Mouse (Mus musculus): ENCODE data around the gene Cr2. TPM values are rescaled to one million over a fixed set of nuclear protein-coding genes. Genes with fewer than 3 reads are reported as not detected.
"Not testable (repeated sequence)": the region's sequence is repeated elsewhere in the genome, so short reads cannot be mapped to it uniquely, and the experiment has no call there.

The Cr2 gene
- total RNA-seq (2017): 3.4 TPM in 1 of 2 replicates, not detected in the other

DNA sequence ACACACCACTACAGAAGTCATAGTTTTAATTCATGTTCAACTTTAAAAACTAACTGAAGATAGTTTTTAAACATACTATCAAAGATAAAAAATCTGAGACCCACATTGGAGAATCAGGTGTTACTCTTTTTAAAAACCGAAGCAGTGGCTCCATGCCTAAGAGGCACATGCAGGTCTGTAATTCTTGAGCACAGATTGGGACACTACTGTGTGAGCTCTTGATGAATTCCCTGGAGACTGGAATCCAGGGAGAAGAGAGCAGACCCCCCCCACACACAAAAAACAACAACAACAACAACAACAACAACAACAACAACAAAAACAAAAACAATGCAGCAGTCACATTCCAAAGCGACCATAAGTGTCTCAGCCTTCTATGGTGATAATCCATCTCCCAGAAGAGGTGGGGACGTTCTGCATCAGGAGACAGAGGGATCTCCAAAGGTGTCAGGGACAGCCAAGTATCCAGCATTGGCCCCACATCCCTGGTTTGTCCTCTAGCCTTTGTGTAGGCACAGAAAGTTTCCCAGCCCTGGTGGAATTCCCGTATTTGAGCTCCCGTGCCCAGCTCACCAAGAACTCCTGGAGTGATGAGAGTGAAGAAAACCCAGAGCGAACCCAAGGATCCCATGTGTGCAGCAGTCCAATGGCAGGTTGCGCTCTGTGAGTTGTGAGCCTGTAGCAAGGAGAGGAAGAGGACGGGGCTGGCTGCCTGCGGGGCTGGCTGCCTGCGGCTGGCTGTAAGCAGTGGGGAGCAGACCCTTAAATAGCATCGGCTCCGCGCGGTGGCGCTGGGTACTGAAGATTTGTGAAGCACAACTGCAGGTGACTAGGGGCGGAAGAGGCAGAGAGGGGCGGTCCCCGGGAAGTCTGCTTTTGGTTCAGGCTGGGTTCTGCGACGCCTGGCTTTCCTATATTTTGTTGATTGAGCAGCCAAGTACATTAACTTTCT is at the start of gene Cr2:
Cr2 (minus strand) TSS at position 737 of the 952 bp plus-strand sequence.
- peak; percentile 100 for ATAC-seq (replicated peaks in 1 of 2; ENCODE audit: insufficient read depth in 1 of 2, low FRiP score in 2 of 2, low TSS enrichment in 1 of 2, low read depth in 1 of 2, poor library complexity in 2 of 2, severe bottlenecking in 2 of 2)

DNA sequence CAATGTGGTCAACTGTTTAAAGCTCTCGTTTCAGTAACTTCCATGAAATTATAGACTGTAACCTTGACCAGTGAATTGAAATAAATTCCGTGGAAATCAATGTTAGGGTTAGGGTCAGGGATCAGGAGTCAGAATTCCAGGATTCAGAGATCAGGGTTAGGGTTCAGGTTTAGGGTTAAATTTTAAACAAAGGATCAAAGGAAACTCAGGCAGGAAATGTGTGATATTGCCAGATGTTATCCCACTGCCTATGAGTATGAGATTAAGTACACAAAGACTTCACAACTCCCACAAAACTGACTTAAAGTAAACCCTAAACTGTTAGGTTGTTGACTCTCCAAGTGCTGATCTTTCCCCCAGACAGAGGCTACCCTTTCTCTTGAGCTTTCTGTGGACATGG is 45.3 kb upstream of the Cr2 start:
- ATAC-seq (replicated peaks in 1 of 2; ENCODE audit: insufficient read depth in 1 of 2, low FRiP score in 2 of 2, low TSS enrichment in 1 of 2, low read depth in 1 of 2, poor library complexity in 2 of 2, severe bottlenecking in 2 of 2): no peak

GRCm38 (mm10) chr1:195212851-195213250 is 36.3 kb upstream of the Cr2 start:
- ATAC-seq (replicated peaks in 1 of 2; ENCODE audit: insufficient read depth in 1 of 2, low FRiP score in 2 of 2, low TSS enrichment in 1 of 2, low read depth in 1 of 2, poor library complexity in 2 of 2, severe bottlenecking in 2 of 2): not testable (repeated sequence)

DNA sequence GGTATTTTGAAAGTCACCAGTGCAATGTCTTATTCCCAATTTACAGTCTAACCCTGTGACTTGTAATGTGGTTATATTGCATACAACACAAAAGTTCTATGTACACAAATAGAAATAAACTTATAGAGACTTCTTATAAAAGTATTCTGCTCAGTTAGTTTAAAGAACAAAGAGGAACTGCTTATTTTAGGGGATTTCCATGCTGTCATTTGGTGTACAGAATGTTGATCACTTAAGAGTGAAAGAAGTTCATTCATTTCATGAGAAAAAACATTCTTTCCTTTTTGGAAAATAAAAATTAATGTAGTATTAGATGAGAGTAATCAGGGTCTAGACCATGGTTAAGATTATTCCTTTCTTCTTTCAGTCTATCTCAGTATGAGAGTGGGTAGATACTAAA is 8.2 kb upstream of the Cr2 start:
- ATAC-seq (replicated peaks in 1 of 2; ENCODE audit: insufficient read depth in 1 of 2, low FRiP score in 2 of 2, low TSS enrichment in 1 of 2, low read depth in 1 of 2, poor library complexity in 2 of 2, severe bottlenecking in 2 of 2): no peak

DNA sequence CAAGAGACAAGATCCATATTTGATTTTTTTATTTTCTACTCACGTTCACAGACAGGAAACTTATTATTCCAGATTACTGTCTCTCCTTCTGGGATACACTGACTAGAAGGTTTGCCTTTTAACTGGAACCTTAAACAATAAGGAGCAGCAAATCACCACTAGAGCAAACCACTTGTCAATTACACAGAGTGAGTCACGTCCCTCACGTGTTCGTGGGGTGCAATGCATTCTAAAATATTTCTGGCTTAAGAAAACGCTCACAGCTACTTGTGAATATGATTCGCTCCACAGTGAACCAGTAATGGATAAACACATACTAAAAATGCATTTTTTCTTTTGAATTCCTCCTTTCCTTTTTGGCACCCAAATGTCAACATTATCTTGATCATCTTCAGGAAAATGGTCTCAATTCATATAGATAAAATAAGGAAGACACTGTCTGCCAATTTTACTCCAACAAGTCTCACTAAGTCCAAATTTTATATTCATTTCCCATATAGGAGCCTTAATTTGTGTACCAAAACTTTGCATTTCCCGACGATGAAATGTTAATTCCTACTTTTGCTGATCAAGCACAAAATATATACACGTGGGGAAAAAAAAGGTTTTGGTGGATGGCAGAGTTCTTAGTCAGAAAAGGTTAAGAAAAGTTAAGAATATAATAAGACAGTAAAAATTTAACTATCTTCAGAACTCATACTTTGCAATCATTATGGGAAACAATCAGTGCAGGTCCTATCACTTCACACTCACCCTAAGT is 11.3 kb downstream of the Cr2 start:
- ATAC-seq (replicated peaks in 1 of 2; ENCODE audit: insufficient read depth in 1 of 2, low FRiP score in 2 of 2, low TSS enrichment in 1 of 2, low read depth in 1 of 2, poor library complexity in 2 of 2, severe bottlenecking in 2 of 2): no peak

DNA sequence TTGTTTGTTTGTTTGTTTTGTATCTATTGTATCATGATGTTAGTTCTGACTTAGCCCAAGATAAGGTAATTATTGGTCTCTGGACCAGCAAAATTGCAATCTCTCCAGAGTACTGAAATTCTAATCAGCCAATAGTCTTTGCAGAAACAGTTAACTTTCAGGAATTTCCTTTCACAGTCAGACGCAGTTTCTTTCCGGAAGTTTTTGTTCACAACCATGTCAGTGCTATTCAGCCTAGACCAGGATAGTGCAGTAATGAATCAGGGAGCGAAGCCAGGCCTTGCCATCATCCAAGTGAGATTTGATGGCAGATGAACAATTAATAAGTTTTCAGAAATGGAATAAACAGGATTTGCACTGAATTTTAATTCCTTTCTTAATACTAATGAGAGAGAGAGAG is 44.4 kb downstream of the Cr2 start:
- no peak for ATAC-seq (replicated peaks in 1 of 2; ENCODE audit: insufficient read depth in 1 of 2, low FRiP score in 2 of 2, low TSS enrichment in 1 of 2, low read depth in 1 of 2, poor library complexity in 2 of 2, severe bottlenecking in 2 of 2)

- ATAC-seq (replicated peaks in 1 of 2; ENCODE audit: insufficient read depth in 1 of 2, low FRiP score in 2 of 2, low TSS enrichment in 1 of 2, low read depth in 1 of 2, poor library complexity in 2 of 2, severe bottlenecking in 2 of 2): 0 out of 4 replicates have a peak, but pooled peaks of 1 of the 2 experiments have one; percentile 2
Observed at GRCm38 (mm10) chr1:195131675-195132015, 44.9 kb downstream of the Cr2 start.

DNA sequence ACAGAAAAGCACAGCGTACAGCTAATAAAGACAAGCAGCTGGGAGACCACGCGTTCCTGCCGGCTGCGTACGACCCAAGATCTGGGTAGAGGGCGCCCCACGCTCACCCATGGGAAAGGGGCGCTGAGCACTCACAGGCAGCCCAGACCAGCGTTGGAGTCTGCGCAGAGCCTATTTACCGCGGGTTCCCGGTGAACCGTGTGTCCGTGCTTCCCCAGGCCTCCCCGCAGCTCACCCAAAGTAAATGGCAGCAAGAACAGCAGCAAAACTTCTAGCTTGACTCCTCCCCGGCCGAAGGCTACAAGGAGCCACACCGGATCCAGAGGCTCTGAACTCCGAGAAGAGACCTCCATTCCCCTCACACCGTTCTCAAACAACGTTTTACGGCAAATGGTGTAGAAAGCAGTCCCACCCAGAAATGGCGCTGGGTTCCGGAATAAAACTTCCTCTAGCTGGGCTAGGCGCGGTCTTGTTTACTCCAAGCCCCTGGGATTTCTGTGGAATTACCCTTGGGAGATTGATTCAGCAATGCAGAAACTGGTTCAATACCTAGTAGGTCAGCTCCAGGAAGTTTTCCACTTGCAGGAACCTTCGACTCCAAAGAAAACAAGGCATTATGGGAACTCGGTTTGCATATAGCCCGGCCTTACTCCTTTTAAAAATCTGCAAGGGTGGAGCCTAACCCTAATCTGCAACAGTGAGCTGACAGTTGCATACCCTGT is 45.4 kb downstream of the Cr2 start, which contains the start of gene Cr1l:
Cr1l (minus strand) TSS at position 634 of the 722 bp plus-strand sequence.
- peak; percentile 96 to 97 for ATAC-seq (replicated peaks in 1 of 2; ENCODE audit: insufficient read depth in 1 of 2, low FRiP score in 2 of 2, low TSS enrichment in 1 of 2, low read depth in 1 of 2, poor library complexity in 2 of 2, severe bottlenecking in 2 of 2)

- ATAC-seq (replicated peaks in 1 of 2; ENCODE audit: insufficient read depth in 1 of 2, low FRiP score in 2 of 2, low TSS enrichment in 1 of 2, low read depth in 1 of 2, poor library complexity in 2 of 2, severe bottlenecking in 2 of 2): peak in 1 of 2 experiments; percentile 0; a peak in 1 of 4 replicates
Observed at GRCm38 (mm10) chr1:195130479-195130878, 46.0 kb downstream of the Cr2 start.

- no peak for ATAC-seq (replicated peaks in 1 of 2; ENCODE audit: insufficient read depth in 1 of 2, low FRiP score in 2 of 2, low TSS enrichment in 1 of 2, low read depth in 1 of 2, poor library complexity in 2 of 2, severe bottlenecking in 2 of 2)
Observed at GRCm38 (mm10) chr1:195129867-195130266, 46.6 kb downstream of the Cr2 start.

DNA sequence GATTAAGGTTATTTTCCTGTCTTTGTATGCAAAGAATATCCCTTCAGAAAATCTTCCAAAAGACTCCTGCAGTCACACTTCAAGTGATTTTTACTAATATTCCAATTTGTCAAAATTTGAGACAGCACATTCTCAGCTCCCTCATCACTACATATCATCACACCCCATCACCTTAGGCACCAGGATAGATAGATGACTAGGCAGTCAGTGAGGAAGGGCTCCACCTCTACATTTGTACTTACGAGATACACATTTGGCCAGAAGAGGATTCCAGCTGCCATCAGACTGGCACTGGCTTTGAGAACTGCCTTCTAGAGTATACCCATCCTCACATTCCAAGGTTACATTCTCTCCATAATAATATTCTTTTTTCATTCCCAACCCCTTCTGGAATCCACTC is 62.1 kb downstream of the Cr2 start:
- ATAC-seq (replicated peaks in 1 of 2; ENCODE audit: insufficient read depth in 1 of 2, low FRiP score in 2 of 2, low TSS enrichment in 1 of 2, low read depth in 1 of 2, poor library complexity in 2 of 2, severe bottlenecking in 2 of 2): no peak

DNA sequence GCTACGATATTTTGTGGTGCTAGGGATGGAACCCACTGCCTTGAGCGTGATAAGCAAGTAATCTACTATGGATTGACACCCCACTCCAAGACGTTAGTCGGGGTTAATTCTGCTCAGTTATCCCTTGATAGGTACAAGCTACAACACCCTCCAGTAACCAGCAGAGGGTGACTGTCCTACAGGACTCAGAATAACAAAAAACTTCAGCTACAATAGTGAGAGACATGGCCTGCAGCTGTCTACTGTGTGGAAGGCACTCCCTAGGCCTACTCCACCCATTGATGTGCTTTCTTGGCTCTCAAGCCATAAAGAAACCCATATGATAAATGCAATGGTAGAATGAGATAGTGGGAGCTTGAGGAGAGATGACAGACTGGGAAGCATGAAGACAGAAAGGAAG is 62.9 kb downstream of the Cr2 start:
- no peak; a peak in 1 of 4 replicates for ATAC-seq (replicated peaks in 1 of 2; ENCODE audit: insufficient read depth in 1 of 2, low FRiP score in 2 of 2, low TSS enrichment in 1 of 2, low read depth in 1 of 2, poor library complexity in 2 of 2, severe bottlenecking in 2 of 2)

DNA sequence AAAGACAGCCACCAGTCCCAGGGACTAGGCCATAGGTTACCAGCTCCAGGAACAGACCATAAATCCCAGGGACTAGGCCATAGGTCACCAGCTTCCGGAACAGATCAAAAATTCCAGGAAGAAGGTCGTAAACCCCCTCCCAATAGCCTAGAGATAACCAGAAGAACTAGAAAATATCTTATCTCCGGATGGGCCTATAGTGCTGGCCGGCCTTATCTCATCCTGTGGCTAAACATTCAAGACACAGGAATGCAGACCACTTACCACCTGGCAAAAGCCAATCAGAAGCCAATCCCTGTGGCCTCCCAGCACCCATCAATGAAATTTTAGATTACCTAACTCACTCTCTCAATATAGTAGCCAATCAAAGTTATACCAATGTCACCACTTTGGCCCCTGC is 75.8 kb downstream of the Cr2 start:
- no peak for ATAC-seq (replicated peaks in 1 of 2; ENCODE audit: insufficient read depth in 1 of 2, low FRiP score in 2 of 2, low TSS enrichment in 1 of 2, low read depth in 1 of 2, poor library complexity in 2 of 2, severe bottlenecking in 2 of 2)

DNA sequence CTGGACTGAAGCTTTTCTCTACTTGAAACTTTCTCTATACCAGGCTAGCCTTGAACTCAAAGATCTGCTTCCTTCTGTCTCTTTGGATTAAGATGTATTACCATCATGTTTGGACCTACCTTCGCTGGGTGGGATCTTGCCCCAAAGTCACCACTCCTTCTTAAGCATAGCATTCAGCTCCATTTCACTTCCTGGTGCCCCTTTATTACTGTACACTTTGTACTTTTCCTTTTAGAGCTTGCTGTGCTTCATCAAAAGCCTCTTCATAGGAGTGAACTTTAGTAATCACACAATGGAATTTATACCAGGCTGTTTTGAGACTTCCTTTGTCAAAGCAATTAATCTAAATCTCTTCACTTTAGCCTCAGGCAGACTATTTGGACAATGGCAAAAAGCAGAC is 78.5 kb downstream of the Cr2 start:
- ATAC-seq (replicated peaks in 1 of 2; ENCODE audit: insufficient read depth in 1 of 2, low FRiP score in 2 of 2, low TSS enrichment in 1 of 2, low read depth in 1 of 2, poor library complexity in 2 of 2, severe bottlenecking in 2 of 2): no peak

GRCm38 (mm10) chr1:195092220-195092720 is 84.2 kb downstream of the Cr2 start, which contains the start of gene Cd46:
Gene Cd46, minus strand, starts transcription at chr1:195092249.
- ATAC-seq (replicated peaks in 1 of 2; ENCODE audit: insufficient read depth in 1 of 2, low FRiP score in 2 of 2, low TSS enrichment in 1 of 2, low read depth in 1 of 2, poor library complexity in 2 of 2, severe bottlenecking in 2 of 2): peak; percentile 98 to 99

DNA sequence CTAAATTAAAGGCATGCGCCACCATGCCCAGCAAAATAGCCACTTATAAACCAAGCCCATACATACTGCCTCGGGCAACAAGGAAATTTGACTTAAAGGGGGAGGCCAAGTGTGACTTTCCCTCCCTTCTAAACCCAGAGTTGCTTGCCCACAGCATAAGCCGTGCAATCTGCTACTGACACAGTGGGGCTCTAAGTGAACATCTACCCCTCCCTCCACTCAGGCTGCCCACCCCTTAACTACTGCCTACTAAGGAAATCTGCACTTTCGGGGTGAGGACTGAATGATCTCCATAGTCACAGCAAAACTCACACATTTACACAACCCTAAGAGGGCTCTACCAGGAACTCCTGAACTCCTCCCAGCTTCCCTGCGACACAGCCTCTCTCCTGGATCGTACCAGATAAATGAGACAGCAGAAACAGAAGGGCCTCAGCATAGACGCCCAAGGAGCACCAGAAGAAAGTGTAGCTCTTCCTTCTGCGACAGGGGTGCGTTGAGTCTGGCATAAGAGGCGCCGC is 84.8 kb downstream of the Cr2 start:
- peak in 1 of 2 experiments; percentile 65 for ATAC-seq (replicated peaks in 1 of 2; ENCODE audit: insufficient read depth in 1 of 2, low FRiP score in 2 of 2, low TSS enrichment in 1 of 2, low read depth in 1 of 2, poor library complexity in 2 of 2, severe bottlenecking in 2 of 2)

Data from hematopoietic stem cell, adult 5-6 weeks (primary cell).